ENCODE assay signal across 8 mouse cellular contexts in genomic region chr4:132076480-132077405, GRCm38 (mm10). TPM values are rescaled to one million over a fixed set of nuclear protein-coding genes. Genes with fewer than 3 reads are reported as not detected.
DNase-seq lines count a peak whose midpoint lies in the region; ATAC-seq and TF ChIP-seq lines count a peak whose summit lies in the region.

No protein-coding gene starts in this region.

- peak overlapping the region; percentile 22; the same call in 1 of the 2 replicates for H3K4me3 ChIP-seq in gastrocnemius, adult 2 months
- peak overlapping the region; percentile 50 for H3K4me3 ChIP-seq in heart, embryonic 10.5 days
- H3K4me3 ChIP-seq in macrophage (ENCODE audit: inconsistent target) = no peak overlapping the region; the same call in 1 of the 2 replicates
- H3K4me3 ChIP-seq in neural tube, embryonic 15.5 days (replicated peaks) = no peak overlapping the region

- H3K36me3 ChIP-seq in heart, embryonic 10.5 days = no peaks in the 10 kb centered on the region
- H3K36me3 ChIP-seq in macrophage (ENCODE audit: inconsistent target) = no peaks in the 10 kb centered on the region
- no peaks in the 10 kb centered on the region for H3K36me3 ChIP-seq in neural tube, embryonic 15.5 days

- H3K9me3 ChIP-seq in heart, embryonic 10.5 days = no peaks in the 10 kb centered on the region
- H3K9me3 ChIP-seq in neural tube, embryonic 15.5 days (replicated peaks) = no peaks in the 10 kb centered on the region

- H3K4me2 ChIP-seq in neural tube, embryonic 15.5 days = no peak overlapping the region

- TF ChIP-seq CTCF in gastrocnemius, adult 2 months (IDR thresholded peaks at IDR 0.05) = no peak

- ATAC-seq in neural tube, embryonic 15.5 days (ENCODE audit: low FRiP score) = no peak

- H3K4me1 ChIP-seq in heart, embryonic 10.5 days = peaks cover 73% of the 10 kb centered on the region
- H3K4me1 ChIP-seq in neural tube, embryonic 15.5 days = peaks cover 24% of the 10 kb centered on the region

- H3K9ac ChIP-seq in neural tube, embryonic 15.5 days (replicated peaks) = no peak overlapping the region

- peak; percentile 58 for DNase-seq in gastrocnemius, adult 2 months
- no peak for DNase-seq in gastrocnemius, adult 8-10 months (ENCODE audit: low spot score in 2 of 2)
- DNase-seq in ES-CJ7 (ENCODE audit: low read depth, low spot score) = peak; percentile 30
- peak; percentile 83 for DNase-seq in c-Kit-positive CD71-negative TER-119-negative erythroid progenitor cells, embryonic 14.5 days (ENCODE audit: low read depth)
- DNase-seq in heart, embryonic 10.5 days (ENCODE audit: low spot score) = peak; percentile 98
- peak; percentile 62 to 83 for DNase-seq in kidney, postnatal 25 days

- peaks cover 28% of the 10 kb centered on the region for H3K79me2 ChIP-seq in macrophage (ENCODE audit: inconsistent target)

- intact Hi-C loops in gastrocnemius, adult 2 months (cut with DNase I) = loop anchor here (5.0 kb wide), 2 partner anchors 39 to 159 kb away; no protein-coding TSS in a partner anchor

- H3K27me3 ChIP-seq in heart, embryonic 10.5 days (ENCODE audit: insufficient read depth, poor library complexity, severe bottlenecking) = peaks cover 5% of the 10 kb centered on the region; the same call in 1 of the 2 replicates
- 0 out of 2 replicates have a peak, but pooled peaks cover 3% of the 10 kb centered on the region for H3K27me3 ChIP-seq in neural tube, embryonic 15.5 days (replicated peaks)

- WGBS in heart, embryonic 10.5 days = 13% methylated on average over 20 of the region's 20 CpGs
- WGBS in macrophage (ENCODE audit: missing documents) = 17% methylated on average over 20 of the region's 20 CpGs
- WGBS in neural tube, embryonic 15.5 days = 32% methylated on average over 20 of the region's 20 CpGs

- H3K27ac ChIP-seq in gastrocnemius, adult 2 months = peak overlapping the region; percentile 99
- H3K27ac ChIP-seq in heart, embryonic 10.5 days = peak overlapping the region; percentile 94
- H3K27ac ChIP-seq in macrophage = peak overlapping the region; percentile 79
- no peak overlapping the region for H3K27ac ChIP-seq in neural tube, embryonic 15.5 days (replicated peaks)

RNA-seq across cellular contexts. Expression of gene Epb41, which starts 1.6 kb away (rescaled TPM):
- 100 to 1,000 TPM; 102 to 113 TPM for total RNA-seq in gastrocnemius, adult 2 months (2021)
- total RNA-seq in gastrocnemius, adult 8-10 months (2022) = 100 to 1,000 TPM; 114 to 129 (median 121) TPM
- 73.5 and 78.8 TPM in 2 replicates for polyA plus RNA-seq in heart, embryonic 10.5 days (2016; fragmentation: Nextera tagmentation; extraction: Ambion mirVana)
- 100 to 1,000 TPM in 19 of 26 experiments, 10 to 100 TPM in 7; 15.5 to 258 (median 152) TPM for total RNA-seq in macrophage (2018; cell fraction: chromatin; rRNA removed)
- total RNA-seq in macrophage (2018; cell fraction: cytosol; rRNA removed) = 10 to 100 TPM; 43.0 to 71.9 (median 59.2) TPM
- 100 to 1,000 TPM in 7 of 26 experiments, 10 to 100 TPM in 19; 20.4 to 144 (median 81.0) TPM for total RNA-seq in macrophage (2018; cell fraction: nucleus; rRNA removed)
- polyA plus RNA-seq in macrophage (2018) = 45.7 to 91.9 TPM (median 56.7 TPM) in 3 replicates
- 48.1 and 51.3 TPM in 2 replicates for polyA plus RNA-seq in neural tube, embryonic 15.5 days (2015; fragmentation: Nextera tagmentation; extraction: Ambion mirVana)

RNA-seq across cellular contexts. Expression of gene Gm10300, which starts 2.2 kb away (rescaled TPM):
- under 1 TPM in 1 of 2 experiments, not detected in 1; 0.08 TPM for total RNA-seq in gastrocnemius, adult 2 months (2021)
- total RNA-seq in gastrocnemius, adult 8-10 months (2022) = under 1 TPM in 3 of 4 experiments, not detected in 1; 0.10 to 0.22 (median 0.11) TPM
- 0.10 TPM in 1 of 2 replicates, not detected in the other for polyA plus RNA-seq in heart, embryonic 10.5 days (2016; fragmentation: Nextera tagmentation; extraction: Ambion mirVana)
- 1 to 10 TPM in 8 of 26 experiments, under 1 TPM in 6, not detected in 12; 0.29 to 2.7 (median 1.2) TPM for total RNA-seq in macrophage (2018; cell fraction: chromatin; rRNA removed)
- total RNA-seq in macrophage (2018; cell fraction: cytosol; rRNA removed) = under 1 TPM in 15 of 26 experiments, not detected in 11; 0.03 to 0.29 (median 0.14) TPM
- total RNA-seq in macrophage (2018; cell fraction: nucleus; rRNA removed) = 1 to 10 TPM in 7 of 26 experiments, under 1 TPM in 13, not detected in 6; 0.30 to 3.2 (median 0.57) TPM
- polyA plus RNA-seq in macrophage (2018) = 0.10 to 0.15 TPM (median 0.14 TPM) in 3 replicates
- not detected in 2 replicates for polyA plus RNA-seq in neural tube, embryonic 15.5 days (2015; fragmentation: Nextera tagmentation; extraction: Ambion mirVana)

Comparison
In these comparisons a context has a peak if more than half of its experiments do, and no peak if none do; other contexts are left out.
1. DNase-seq: peak in gastrocnemius, adult 2 months (single experiment), ES-CJ7 (single experiment), c-Kit-positive CD71-negative TER-119-negative erythroid progenitor cells, embryonic 14.5 days (single experiment), heart, embryonic 10.5 days (single experiment) and kidney, postnatal 25 days (2 of 2); none in gastrocnemius, adult 8-10 months (0 of 2).
2. H3K4me3 ChIP-seq: peak in gastrocnemius, adult 2 months (single experiment) and heart, embryonic 10.5 days (single experiment); none in macrophage (single experiment) and neural tube, embryonic 15.5 days (single experiment).